Mouse (Mus musculus) CD4-positive, CD25-positive, alpha-beta regulatory T cell, adult 4 months (primary cell): ENCODE measurements around the gene Sh3d19. TPM values are rescaled to one million over a fixed set of nuclear protein-coding genes. Genes with fewer than 3 reads are reported as not detected.

Source experiments
- ATAC-seq: one replicate; pipeline ENCODE4 v1.8.0; 2017
- polyA plus RNA-seq, 2 experiments: library from polyadenylated mRNA; unstranded; fragments of 100-300 nt; shearing (Covaris generic); gene quantifications; one replicate each; pipeline ENCODE4 v1.2.1; 2017

Gene Sh3d19
- polyA plus RNA-seq, 2 experiments from 2014 or later: 1.0 to 2.0 TPM

DNA sequence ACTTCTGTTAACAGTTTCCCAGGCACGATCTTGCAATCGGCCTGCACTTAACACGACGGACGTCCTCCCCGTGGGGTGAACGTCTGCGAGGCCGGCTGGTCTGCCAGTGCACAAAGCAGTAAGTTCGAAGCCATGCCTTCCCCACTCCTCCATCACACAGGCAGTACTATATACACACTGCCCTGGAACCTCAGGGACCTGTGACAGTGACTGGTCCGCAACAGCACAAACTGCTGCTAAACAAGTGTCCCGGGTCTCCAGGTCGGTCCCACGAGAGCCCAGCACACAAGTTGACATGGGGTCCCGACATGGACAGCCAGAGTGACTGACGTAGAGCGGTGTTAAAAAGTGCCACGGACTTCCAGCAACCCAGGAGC, 171.0 kb downstream of the Sh3d19 start:
- ATAC-seq: no peak

DNA sequence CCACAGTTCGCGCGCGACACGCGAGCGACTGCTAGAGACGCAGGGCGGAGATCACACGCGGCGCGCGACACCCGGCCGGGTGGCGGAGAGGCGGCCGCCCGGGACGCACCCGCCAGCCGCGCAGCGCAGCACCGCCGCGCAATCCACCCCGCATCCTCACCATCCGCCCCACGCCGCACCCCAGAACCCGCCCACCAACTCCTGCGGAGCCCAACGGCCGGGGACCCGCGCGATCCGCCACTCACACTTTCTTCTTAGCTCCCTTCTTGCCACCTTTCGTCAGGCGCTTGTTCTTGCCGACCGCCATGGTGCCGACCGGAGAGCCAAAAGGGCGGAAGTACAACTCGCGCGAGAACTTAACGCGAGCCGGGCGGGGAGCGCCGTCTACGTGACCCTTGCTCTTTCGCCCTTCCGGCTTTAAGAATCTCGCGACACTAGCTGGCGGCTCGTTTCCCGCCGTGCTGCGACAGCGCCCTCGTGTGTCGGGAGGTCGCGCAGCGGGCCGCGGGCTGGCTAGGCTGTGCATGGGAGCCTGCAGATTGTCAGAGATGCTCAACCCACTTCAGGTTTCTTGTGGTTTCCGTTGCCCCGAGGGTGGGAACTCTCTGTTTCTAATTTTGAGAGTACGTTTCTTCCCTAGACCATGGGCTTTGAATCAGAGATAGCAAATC, 171.5 kb downstream of the Sh3d19 start, which contains the start of gene Rps3a1:
Rps3a1 (minus strand) TSS at position 440 of the 671 bp plus-strand sequence.
- ATAC-seq: peak; percentile 94

DNA sequence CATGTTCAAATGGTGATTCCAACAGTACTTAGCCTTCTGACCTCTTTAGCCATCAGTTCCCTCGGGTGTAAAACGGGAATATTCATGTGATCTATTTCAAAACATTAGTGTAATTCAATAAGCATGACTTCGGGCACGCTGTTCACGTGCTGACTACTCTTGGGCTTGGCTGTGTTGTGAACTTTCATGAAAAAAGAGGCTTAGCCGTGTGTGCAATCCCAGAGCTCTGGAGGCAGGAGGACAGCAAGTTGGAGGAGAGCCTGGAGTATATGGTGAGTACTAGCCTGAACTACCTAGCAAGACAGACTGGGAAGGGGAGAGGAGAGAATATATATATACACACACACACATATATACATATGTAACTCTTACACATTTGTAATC, 172.0 kb downstream of the Sh3d19 start:
- ATAC-seq: peak; percentile 2

DNA sequence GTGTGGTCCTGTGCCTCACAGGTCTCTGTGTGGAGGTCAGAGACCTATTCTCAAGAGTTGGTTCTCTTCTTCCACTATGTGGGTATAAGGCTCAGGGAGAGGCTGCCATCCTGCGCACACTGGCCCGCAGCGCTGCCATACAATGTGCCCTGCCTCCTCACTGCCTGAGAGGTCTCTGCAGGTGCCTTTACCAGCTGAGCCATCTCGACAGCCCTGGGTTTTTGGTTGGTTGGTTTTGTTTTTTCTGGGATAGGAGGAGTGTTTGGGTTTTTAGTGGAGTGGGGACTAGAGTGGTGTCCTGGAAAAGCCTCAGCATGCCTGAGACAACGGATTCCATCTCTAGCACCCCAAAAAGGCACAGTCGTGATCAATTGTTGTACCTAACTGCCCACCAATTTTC, 172.4 kb downstream of the Sh3d19 start:
- no peak for ATAC-seq

DNA sequence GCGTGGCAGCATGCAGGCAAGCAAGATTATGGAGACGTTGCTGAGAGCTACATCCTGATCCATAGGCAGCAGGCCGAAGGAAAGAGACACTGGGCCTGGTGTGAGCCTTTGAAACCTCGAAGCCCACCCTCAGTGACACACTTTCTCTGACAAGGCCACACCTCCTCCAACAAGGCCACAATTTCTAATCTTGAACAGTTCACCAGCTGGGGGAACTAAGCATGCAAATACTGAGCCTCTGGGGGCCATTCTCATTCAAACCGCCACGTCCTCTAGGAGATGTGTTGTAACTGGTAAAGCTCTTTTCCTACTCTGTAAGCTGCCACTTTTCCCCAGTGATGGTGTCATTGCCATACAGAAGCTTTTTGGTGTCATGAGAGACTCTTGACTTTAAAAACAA, 178.2 kb downstream of the Sh3d19 start:
- no peak for ATAC-seq

DNA sequence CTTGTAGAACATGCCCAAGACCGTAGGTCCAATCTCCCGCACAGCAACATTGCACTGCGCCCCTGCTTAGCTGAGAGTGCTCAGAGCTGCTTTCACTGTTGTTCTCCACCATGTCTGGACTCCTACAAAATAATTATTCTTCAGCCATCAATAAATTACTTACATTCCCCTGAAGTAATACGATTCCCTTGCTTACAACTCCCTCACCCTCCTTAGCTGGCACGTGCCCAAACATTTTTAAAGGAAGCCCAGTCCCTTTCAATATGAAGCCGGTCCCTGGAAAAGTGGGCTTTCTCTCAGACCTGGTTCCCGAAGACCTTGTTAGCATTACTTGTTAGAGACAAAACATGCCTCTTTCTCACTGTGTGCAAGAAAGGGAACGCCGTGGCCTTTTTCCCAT, 178.6 kb downstream of the Sh3d19 start:
- ATAC-seq: no peak

DNA sequence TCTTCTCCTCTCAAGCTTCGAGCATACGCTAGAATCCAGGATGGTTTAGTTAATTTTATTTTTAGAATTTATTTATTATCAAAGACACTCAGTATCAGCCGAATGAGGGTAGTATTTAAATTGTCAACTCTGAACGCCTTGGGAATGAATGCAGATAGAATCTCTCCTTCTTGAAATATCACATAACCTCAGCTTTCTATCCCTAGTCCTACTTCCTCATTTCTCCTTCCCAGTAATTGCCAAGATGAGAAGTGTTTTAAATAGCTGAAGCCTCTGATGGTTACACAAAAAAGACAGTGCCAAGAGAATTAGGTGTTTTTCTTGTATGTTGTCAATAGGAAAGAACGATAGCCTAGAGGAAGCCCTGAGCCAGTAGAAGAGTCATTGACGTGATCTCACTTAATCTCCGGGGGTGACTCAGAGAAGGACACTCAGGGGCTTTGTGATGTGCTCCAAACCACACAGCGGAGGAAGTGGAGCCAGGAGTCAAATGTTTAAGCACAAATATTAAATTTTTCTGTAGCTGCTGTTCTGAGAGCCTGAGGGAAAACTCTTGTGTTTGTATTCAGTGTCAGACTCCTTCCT, 198.0 kb downstream of the Sh3d19 start:
- ATAC-seq: no peak

DNA sequence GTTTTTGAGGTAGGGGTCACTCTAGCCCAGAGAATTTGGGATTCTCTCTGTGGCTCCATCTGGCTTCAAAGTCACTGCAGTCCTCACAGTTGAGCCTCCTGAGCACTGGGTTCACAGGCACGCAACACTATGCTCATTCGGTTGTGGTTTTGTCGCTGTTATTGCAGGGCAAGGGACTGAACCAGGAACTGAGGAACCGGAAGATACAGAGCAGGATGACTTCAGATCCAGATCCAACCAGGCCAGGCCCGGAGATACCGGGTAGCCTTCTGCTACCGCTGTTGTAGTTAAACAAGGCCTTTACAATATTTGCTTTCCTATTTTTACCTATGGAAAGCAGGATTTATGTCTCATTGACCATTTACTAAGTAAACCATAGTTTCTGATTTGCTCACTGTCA, 208.8 kb downstream of the Sh3d19 start:
- ATAC-seq: no peak

Other genes with a start within 250 kb of the Sh3d19 start
- 1 to 10 TPM; 3.8 to 8.0 TPM for gene Fam160a1, start 153.8 kb upstream of the Sh3d19 start, polyA plus RNA-seq
- gene Glt28d2, start 83.6 kb upstream of the Sh3d19 start, polyA plus RNA-seq: 1 to 10 TPM; 3.1 to 6.1 TPM
- 1 to 10 TPM; 3.6 to 5.5 TPM for gene Gm37240, start 83.6 kb upstream of the Sh3d19 start, polyA plus RNA-seq
- gene Prss48, start 31.4 kb downstream of the Sh3d19 start, polyA plus RNA-seq: not detected
- gene Rps3a1, start 171.6 kb downstream of the Sh3d19 start, polyA plus RNA-seq: 1,000 to 10,000 TPM; 1,268 to 2,675 TPM